Mouse (Mus musculus) cerebellum, postnatal 4 days (tissue): ENCODE measurements around the gene Sox5.

Source experiments
- DNase-seq, 2 experiments: peaks; one replicate each; pipeline ENCODE4 v3.0.0; 2022; ENCODE audit warnings: low spot score in 2 of 2, mixed read lengths in 1 of 2

The Sox5 gene

DNA sequence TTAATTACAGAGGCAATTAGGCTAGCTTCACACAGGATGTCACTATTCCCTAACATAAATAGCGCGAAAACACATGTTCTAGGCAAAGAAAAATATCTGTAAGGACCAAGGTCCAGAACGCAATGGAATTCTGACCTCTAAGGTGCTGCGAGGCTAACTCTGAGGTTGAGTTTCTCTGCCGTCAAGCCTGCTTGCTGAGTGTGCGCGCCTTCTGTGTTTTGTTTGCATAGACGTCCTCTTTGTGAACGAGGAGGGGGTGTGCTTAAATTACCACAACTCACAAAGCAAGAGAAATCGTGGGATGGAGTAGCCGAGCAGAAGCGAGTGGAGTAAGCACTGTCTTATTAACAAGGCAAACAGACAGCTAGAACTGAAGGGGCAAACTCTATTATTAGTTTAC, 202.5 kb downstream of the Sox5 start:
- no peak for DNase-seq

DNA sequence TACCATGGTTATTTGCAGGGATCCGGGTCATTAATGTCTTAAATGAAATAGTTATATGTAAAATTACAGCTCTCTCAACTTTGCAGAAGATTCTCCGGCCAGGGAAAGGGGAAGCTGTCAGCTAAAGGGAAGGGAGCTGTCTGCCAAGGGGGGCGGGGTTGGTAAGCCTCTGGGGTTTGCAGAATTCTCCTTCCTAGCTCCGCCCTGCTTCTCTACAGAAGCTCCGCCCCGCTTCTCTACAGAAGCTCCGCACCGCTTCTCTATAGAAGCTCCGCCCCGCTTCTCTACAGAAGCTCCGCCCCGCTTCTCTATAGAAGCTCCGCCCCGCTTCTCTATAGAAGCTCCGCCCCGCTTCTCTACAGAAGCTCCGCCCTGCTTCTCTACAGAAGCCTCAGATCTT, 210.9 kb downstream of the Sox5 start:
- DNase-seq, result no peak

DNA sequence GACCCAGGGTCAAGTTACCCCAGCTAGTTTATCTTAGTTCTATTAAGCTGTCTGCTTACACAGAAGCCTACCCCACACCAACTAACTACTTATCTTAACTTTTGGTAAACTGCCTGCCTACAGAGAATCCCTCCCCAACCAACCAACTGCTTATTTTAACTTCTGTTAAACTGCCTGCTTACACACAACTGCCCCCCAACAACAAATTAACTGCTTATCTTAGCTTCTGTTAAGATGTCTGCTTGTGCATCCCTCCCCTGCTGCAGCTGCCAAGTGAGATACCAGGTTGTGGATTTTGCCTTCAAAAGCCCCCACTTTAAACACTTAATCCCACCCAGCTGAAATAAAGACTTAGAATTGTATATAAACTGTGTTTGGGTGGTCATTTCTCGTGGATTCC, 215.9 kb downstream of the Sox5 start:
- no peak for DNase-seq

GRCm38 (mm10) chr6:144561718-144562117, 220.1 kb downstream of the Sox5 start:
- DNase-seq, result no peak

DNA sequence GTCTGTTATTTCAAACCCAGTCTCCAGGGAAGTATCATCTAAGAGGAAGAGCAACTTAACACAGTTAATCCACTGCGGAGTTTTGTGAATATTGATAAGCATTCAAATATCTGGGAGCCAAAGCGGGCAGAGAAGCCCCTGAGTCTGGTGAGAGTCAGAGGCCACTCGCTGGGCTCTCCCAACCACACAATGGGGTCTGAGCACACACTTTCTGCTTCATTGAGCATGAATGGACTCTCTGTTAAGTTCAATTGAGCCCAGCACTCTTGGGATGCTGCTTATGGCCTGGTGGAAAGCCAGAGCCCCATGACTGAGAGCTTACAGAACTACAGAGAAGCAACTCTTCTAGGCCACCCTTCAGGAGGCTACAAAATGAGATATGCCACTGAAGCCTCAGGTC, 221.6 kb downstream of the Sox5 start:
- no peak for DNase-seq

GRCm38 (mm10) chr6:144553476-144553875, 228.3 kb downstream of the Sox5 start:
- no peak for DNase-seq

GRCm38 (mm10) chr6:144548991-144549390, 232.8 kb downstream of the Sox5 start:
- DNase-seq, result no peak

- DNase-seq, result no peak
These were observed 234.6 kb downstream of the Sox5 start for GRCm38 (mm10) chr6:144547141-144547540.

- DNase-seq, result no peak
These were observed 236.2 kb downstream of the Sox5 start for GRCm38 (mm10) chr6:144545549-144545948.

DNA sequence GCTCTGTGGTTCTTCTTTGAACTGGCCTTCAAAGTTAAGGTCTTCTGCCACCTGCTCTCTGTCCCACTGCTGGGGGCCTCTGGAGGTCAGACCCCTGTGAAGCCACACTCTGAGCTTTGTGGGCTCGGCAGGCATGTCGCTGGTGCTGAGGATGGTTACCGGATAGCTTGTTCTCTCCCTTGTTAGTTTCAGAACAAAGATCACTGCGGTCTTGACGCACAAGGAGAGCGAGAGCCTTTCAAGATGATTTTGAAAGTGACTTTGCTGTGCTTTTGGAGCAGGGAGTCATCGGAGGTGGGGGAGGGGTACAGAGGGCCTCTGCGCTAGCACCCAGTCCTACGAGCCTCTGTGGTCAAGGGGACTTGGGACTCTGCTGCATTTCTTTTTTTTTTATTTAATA, 240.5 kb downstream of the Sox5 start:
- no peak for DNase-seq

DNA sequence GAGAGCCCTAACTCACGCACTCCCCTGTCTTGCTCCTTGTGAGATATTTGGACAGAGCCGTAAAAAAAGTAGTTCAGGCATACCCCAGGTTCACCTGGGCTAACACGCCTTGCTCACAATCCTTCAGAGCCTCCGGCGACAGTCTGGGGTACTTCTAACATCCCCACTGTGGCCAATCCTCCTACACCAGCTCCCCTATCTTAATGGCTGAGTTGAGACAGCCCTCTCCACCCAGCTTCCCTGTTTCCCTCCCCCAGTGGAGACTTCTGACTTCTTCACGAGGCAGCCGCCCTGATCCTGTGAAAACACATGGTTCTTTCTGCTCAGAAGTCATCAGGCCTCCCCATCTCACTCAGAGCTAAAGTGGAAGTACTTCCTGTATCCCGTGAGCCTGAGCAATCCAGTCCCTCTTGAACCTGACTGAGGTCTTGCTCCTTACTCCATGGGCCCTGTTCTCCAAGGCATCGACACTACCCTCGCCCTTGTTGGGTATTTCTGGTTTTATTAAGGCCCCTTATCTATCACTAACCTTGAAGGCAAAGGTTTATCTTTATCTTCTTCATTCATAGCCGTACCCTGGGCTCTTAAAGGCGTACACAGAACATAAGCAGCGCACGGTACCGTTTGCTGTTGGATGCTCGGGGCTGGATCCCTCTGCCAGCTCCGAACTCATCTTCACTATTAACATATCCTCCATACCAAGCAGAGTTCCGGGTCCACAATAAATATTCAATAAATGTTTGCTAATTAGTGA, 242.2 kb downstream of the Sox5 start:
- no peak for DNase-seq

- no peak for DNase-seq
These were observed 258.3 kb downstream of the Sox5 start for GRCm38 (mm10) chr6:144523479-144523878.

DNA sequence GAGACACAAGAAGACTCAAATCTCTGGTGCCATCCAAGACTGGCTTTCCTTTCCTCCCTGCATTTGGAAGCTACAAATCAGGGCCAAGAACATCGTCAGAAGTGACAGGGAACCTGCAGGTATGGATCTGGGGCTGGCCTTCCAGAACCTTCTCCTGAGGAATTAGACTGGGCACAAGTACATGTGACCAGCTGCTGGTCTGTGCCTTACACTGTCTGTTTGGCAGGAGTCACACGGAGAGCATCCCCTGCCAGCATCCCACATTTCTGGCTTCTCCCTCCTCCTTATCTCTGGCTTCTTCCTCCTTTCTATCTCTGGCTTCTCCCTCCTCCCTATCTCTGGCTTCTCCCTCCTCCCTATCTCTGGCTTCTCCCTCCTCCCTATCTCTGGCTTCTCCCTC, 263.0 kb downstream of the Sox5 start:
- no peak for DNase-seq

- no peak for DNase-seq
These were observed 265.9 kb downstream of the Sox5 start for GRCm38 (mm10) chr6:144515905-144516304.

DNA sequence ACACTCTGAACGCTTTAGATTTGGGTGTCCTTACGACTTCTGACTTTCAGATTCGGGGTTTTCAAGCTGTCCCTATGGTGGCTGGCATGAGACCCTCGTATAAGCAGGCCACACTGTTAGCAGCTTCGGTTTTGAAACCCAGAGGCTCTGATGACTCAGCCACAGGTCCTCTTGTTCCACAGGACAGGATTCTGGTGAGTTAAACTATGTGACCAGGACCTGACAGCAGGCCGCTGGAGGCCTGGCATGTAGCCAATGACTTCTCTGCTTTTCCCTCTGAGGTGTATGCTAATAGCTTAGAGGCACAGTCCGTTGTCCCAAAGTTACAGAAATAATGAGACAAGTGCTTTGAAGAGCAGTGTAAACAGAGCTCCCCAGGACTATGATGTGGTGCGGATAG, 268.0 kb downstream of the Sox5 start:
- peak in 1 of 2 experiments; percentile 30 for DNase-seq

DNA sequence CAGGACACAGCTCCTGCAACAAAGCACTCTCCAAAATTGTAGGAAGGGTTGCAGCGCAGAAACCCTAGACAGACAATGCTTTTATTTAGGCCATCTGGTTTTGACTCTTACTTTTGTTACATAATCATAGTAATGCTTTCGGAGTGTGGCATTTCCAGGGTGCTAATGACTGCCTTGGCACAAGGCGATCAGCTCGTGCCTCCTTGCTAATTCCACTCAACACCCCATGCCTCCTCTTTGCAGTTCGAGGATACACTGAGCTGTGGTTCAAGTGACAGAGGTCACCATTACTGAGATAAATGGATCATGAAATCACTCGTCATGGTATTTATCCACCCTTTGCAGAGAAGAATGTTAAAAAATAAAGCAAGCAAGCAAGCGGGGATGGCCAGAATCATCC, 269.9 kb downstream of the Sox5 start:
- no peak for DNase-seq

GRCm38 (mm10) chr6:144510147-144510546, 271.6 kb downstream of the Sox5 start:
- DNase-seq, result no peak

GRCm38 (mm10) chr6:144504197-144504551, 277.6 kb downstream of the Sox5 start:
- no peak for DNase-seq

- no peak for DNase-seq
These were observed 278.2 kb downstream of the Sox5 start for GRCm38 (mm10) chr6:144503399-144504196.

- DNase-seq, result no peak
These were observed 280.3 kb downstream of the Sox5 start for GRCm38 (mm10) chr6:144501439-144501838.

- no peak for DNase-seq
These were observed 283.6 kb downstream of the Sox5 start for GRCm38 (mm10) chr6:144498177-144498576.

DNA sequence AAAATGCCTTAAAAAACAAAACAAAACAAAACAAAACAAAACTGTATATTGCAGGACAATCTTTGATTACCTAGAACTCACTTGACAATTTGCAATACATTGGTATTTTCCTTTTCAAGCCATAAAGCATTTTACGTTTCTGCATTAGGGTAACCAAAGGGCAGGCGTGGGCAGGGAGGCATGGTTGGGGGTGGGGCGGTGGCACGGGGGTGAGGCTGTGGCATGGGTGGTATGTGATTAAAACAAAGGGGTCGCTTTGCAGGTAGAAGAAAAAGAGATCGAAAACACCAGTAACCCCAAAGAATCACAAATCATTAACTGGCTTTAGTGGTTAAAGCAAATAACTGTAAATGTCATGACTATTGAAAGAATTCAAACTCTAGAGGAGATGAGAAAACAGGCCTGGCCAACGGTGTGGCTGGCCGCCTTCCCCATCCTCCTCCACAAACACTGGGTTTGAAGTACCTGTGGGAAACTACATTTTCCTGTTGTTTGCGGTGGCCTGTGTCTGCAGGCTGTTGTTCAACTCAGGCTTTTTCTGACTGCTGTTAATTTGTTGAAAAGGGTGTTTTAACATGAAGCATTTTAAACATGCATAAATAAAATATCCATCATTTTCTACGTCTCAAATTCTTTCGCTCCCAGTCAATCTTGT, 289.9 kb downstream of the Sox5 start:
- no peak for DNase-seq

DNA sequence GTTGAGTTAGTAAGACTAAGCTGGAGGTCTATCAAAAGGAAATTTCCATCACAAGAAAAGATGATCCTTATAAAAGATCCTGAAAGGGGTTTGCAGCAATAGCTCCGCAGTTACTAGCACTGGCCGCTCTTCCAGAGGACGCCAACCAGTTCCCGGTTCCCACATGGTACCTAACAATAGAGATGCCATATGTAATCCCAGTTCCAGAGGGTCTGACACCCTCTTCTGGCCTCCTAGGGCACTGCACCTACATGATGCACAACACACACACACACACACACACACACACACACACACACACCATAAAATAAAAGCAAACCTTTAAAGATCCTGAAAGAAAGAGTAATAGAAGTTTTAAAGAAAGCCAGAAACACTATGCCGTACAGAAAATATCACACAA, 290.9 kb downstream of the Sox5 start:
- no peak for DNase-seq
